Mouse (Mus musculus) bone marrow, adult 2 months (tissue): ENCODE data around the gene Ankfn1.

ENCODE experiments used
- CTCF ChIP-seq: fragments of 200-500 bp; IDR thresholded peaks from 2 replicates; pipeline ENCODE4 v1.5.1; 2011; ENCODE audit warnings: low read length, control low read depth; ENCODE audit not compliant: control insufficient read depth, insufficient read depth
- POLR2A ChIP-seq: fragments of 200-500 bp; IDR thresholded peaks from 2 replicates; pipeline ENCODE4 v1.6.1; 2011; ENCODE audit warnings: low read depth, mild to moderate bottlenecking, control low read depth, low read length, borderline replicate concordance; ENCODE audit not compliant: control insufficient read depth

- TF ChIP-seq CTCF (no peak), POLR2A (no peak)
Observed at GRCm38 (mm10) chr11:89823661-89824446, 46.4 kb upstream of the Ankfn1 start.
